Mouse (Mus musculus) olfactory bulb, adult 2 months (tissue): ENCODE data around the gene Dcpp2. TPM values are rescaled to one million over a fixed set of nuclear protein-coding genes. Genes with fewer than 3 reads are reported as not detected.
"Not testable (repeated sequence)": the region's sequence is repeated elsewhere in the genome, so short reads cannot be mapped to it uniquely, and the experiment has no call there.

Experiments used
- H3K27ac ChIP-seq: fragments of 200-500 bp; 2 replicates; pipeline ENCODE4 v1.5.1; 2012; ENCODE audit warnings: low read depth, low read length; ENCODE audit not compliant: insufficient read depth
- H3K4me1 ChIP-seq: fragments of 200-500 bp; 2 replicates; pipeline ENCODE4 v1.6.1; 2012; ENCODE audit warnings: low read length; ENCODE audit not compliant: control insufficient read depth, insufficient read depth
- H3K4me3 ChIP-seq: fragments of 200-500 bp; 2 replicates; pipeline ENCODE4 v1.5.1; 2012; ENCODE audit warnings: mild to moderate bottlenecking, low read depth, low read length, moderate library complexity; ENCODE audit not compliant: insufficient read depth
- CTCF ChIP-seq: fragments of 200-500 bp; IDR thresholded peaks from 2 replicates; pipeline ENCODE4 v1.5.1; 2012; ENCODE audit warnings: low read depth, mild to moderate bottlenecking, low read length, moderate library complexity; ENCODE audit not compliant: insufficient read depth
- POLR2A ChIP-seq: fragments of 200-500 bp; IDR thresholded peaks from 2 replicates; pipeline ENCODE4 v1.6.1; 2012; ENCODE audit warnings: mild to moderate bottlenecking, low read depth, low read length, moderate library complexity; ENCODE audit not compliant: insufficient read depth
- WGBS: fragments of 180-500 bp; shearing (Covaris S2); methylation state at CpG from one replicate; pipeline ENCODE4 v1.1.7; 2018; 5-methylcytosine and 5-hydroxymethylcytosine counted together
- polyA plus RNA-seq: library from polyadenylated mRNA; stranded (reverse); fragments of >200 nt; gene quantifications from 2 replicates; pipeline ENCODE4 v1.2.4, GENCODE M21; 2012; ENCODE audit warnings: low replicate concordance; ENCODE audit not compliant: missing spikeins, insufficient read depth, insufficient read length

Dcpp2 gene
- not detected in 2 replicates for polyA plus RNA-seq

DNA sequence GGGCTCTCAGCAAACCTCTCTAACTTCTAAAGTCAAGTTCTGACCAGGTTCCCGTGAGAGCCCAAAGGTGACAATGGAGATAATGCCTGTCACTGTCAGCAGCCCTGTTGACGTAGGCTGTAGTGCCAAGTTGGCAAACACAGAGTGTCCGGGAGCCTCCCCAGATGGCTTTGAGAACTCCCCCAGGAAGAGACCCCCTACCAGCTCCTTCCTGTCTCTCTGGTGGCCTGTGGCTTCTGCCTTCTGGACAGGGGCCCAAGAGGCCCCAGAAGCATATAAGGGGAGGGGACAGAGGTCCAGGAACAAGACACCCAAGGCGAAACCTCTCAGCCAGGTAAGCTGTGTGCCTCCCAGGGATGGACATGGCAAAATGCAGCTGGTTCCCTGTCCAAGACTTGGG lies at the start of gene Dcpp2, which contains the start of gene Dcpp1:
Gene Dcpp2, plus strand, starts transcription at position 305 of the 400 bp plus-strand sequence.
Gene Dcpp1, plus strand, starts transcription at position 301 of the 400 bp plus-strand sequence.
- 72% methylated on average over 4 of the region's 4 CpGs for WGBS
- H3K4me3 ChIP-seq, H3K27ac ChIP-seq, H3K4me1 ChIP-seq: not testable (repeated sequence)

DNA sequence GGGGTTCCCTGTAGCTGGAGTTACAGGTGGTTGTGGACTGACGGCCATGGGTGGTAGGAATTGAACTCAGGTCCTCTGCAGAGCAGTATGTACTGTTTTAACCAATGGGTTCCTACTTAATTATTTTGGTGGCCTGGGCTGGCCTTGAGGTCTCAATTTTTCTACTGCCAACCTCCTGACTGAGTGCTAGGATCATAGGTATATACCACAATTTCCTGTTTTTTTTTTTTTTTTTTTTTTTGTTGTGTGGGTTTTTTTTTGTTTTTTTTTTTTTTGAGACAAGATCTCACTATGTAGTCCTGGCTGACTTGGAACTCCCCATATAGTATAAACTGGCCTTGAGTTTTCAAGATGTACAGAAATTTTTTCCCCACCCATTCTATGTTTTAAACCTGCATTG lies 49.5 kb upstream of the Dcpp2 start:
- H3K27ac ChIP-seq, result no peak overlapping the region
- TF ChIP-seq POLR2A, result no peak
- TF ChIP-seq CTCF, result no peak
- 97% methylated on average over 1 of the region's 1 CpGs for WGBS
- peaks cover 3% of the 10 kb centered on the region for H3K4me1 ChIP-seq
- no peak overlapping the region for H3K4me3 ChIP-seq

DNA sequence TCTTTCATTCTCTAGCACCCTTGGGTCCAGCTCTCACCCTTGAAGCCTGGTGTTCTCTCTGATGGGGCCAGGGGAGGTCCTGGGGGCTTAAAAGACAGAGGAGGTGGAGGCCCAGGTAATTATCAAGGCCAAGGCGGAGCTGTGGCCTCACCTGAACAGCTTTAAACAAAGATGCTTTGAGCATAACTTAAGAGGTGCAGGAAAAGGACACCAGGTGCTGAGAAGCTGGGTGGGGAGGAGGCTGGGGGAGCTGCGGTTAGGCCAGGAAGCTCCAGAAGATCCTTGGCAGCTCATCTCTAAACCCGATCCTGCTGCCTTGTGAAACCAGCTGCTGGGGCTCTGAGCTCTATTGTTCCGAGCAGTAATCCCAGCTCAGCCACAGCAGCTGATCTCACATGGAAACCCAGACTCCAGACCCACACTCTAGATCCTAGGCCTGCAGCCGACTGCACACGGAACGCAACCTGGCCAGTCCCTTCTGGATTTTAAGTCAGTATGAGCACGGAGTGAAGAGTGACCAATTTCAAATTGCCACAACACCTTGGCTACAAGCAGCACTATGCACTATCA lies 44.6 kb upstream of the Dcpp2 start, which contains the start of gene Prss33:
Gene Prss33, minus strand, starts transcription at position 51 of the 570 bp plus-strand sequence.
- no peaks in the 10 kb centered on the region for H3K4me1 ChIP-seq
- H3K4me3 ChIP-seq, result no peak within 1 kb of the TSS
- no peak within 1 kb of the TSS for H3K27ac ChIP-seq
- 75% methylated on average over 8 of the region's 8 CpGs for WGBS
- TF ChIP-seq POLR2A (no peak), CTCF (no peak)

DNA sequence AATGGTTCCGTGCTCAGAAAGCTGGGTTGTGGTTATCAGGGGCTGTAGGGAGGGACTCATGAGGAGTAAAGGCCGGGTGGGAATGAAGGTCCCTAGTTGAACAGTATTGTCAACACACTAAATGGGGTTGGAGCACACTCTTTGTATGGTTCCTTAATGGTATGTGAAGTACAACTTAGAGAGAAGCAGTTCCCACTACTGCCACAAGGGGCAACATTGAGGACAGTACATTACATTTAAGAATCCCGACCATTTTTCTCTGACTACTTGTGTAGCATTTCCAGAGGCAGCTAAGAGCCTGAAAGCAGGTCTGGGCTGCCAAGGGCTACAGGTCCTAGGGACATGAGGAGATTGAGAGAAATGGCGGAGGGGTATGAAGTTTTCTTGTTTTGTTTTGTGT lies 39.5 kb upstream of the Dcpp2 start:
- TF ChIP-seq POLR2A, result no peak
- Histone ChIP-seq H3K4me3 (no peak overlapping the region), H3K27ac (no peak overlapping the region), H3K4me1 (peaks cover 8% of the 10 kb centered on the region)
- WGBS, result 29% methylated on average over 4 of the region's 4 CpGs

DNA sequence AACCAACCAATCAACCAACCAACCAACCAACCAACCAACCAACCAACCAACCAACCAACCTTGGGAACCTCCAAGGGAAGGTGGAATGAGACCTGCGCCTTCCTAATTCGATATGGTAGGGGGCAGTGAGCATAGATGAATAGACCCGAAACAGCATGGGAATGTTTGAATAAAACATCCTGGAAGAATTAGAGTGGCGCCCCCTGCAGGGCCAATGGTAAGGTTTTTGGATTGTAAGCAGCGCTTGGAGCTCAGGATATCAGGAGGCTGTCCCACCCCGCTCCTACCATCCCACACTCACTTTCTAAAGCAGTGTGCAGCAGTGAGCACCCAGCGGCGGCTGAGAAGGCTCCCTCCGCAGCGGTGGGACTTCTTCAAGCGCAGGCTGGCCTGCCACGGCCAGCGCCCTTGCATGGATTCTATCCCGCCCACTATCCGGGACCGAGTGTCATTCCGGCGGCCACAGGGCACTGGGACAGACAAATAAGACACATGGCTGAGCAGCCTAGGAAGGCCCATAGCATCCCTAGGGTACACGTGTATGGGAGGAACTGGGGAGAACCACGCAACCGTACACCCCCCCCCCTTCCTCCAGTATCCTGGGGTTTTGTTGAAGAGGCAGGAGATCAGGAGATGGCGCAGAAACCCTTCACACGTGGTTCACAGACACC lies 37.4 kb upstream of the Dcpp2 start:
- Histone ChIP-seq H3K4me3 (no peak overlapping the region), H3K4me1 (peaks cover 8% of the 10 kb centered on the region), H3K27ac (no peak overlapping the region)
- TF ChIP-seq CTCF, result no peak
- TF ChIP-seq POLR2A, result no peak
- 51% methylated on average over 23 of the region's 23 CpGs for WGBS

DNA sequence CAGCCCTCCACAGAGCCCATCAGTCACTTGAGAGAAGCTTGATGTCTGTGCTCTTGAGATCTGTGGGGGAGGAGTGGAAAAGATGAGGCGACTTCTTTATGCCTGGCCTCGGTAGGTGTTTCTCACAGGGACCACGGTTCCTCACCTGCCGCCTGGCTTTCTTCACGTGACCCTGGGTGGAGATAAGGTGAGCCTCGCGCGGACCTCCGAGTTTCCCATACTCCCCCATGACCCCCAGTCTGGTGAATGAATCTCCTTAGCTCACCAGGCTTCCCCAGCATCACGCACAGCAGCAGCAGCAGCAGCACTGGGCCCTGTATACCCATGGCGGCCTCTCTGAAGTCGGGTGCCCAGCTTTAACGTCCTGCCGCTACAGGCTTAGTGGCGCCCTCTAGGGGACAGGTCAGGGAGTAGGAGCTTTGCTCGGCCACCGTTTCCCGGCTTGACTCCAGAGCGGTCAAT lies 36.8 kb upstream of the Dcpp2 start, which contains the start of the genes Prss32 and Prss41:
Gene Prss32, plus strand, starts transcription at position 44 of the 462 bp plus-strand sequence.
Gene Prss41, minus strand, starts transcription at position 361 of the 462 bp plus-strand sequence.
- Histone ChIP-seq H3K27ac (no peak within 1 kb of the TSS), H3K4me1 (peaks cover 8% of the 10 kb centered on the region), H3K4me3 (no peak within 1 kb of the TSS)
- WGBS, result 21% methylated on average over 19 of the region's 19 CpGs
- TF ChIP-seq POLR2A, result no peak
- TF ChIP-seq CTCF, result no peak; the same call in 1 of the 2 replicates

DNA sequence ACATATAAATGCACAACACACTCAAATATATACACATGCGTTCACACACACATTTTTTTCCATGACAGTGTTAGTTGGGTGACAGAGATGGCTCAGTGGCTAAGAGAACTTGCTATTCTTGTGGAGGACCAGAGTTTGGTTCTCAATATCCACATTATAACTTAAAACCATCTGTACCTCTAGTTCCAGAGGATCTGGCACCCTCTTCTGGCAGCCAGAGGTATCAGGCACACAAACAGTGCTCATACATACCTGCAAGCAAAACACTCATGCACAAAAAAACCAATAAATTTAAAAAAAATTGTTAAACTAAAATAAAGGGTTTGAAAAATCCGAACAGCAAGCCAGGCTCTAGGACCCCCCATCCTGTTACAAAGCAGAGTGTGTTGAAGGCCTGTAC lies 30.7 kb upstream of the Dcpp2 start:
- no peak overlapping the region for H3K27ac ChIP-seq
- 69% methylated on average over 2 of the region's 2 CpGs for WGBS
- TF ChIP-seq CTCF (no peak), POLR2A (no peak)
- H3K4me1 ChIP-seq, result no peaks in the 10 kb centered on the region
- H3K4me3 ChIP-seq, result no peak overlapping the region

DNA sequence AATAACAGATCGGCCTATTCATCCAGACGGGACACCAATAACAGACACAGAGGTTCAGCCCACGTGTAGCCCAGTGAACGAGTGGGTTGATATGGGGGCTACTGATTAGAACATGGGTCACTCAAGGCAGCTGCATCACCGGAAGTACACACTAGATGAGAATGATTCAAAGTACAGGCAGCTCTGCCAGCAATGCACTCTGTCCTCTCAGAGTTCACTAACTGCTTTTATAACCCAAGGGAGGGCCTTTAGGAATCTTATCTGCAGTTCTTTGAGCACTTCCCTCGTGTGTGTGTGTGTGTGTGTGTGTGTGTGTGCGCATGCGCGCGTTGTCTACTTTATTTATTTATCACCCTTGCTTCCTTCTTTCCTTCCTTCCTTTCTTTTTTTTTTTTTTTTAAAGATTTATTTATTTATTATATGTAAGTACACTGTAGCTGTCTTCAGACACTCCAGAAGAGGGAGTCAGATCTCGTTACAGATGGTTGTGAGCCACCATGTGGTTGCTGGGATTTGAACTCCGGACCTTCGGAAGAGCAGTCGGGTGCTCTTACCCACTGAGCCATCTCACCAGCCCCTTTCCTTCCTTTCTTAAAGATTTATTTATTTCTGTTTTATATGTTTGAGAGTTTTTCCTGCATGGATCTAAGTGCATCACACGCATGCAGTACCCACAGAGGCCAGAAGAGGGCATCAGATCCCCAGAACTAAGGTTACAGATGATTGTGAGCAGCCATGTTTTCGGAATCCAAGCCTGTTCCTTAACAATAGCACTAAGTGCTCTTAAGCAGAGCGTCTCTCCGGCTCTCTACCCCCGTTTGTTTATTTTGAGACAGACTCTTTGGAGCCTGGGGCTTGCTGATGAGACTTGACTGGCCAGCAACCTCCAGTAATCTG lies 29.6 kb upstream of the Dcpp2 start:
- H3K27ac ChIP-seq, result no peak overlapping the region
- TF ChIP-seq CTCF (no peak), POLR2A (no peak)
- 46% methylated on average over 19 of the region's 19 CpGs for WGBS
- no peaks in the 10 kb centered on the region for H3K4me1 ChIP-seq
- H3K4me3 ChIP-seq, result no peak overlapping the region

DNA sequence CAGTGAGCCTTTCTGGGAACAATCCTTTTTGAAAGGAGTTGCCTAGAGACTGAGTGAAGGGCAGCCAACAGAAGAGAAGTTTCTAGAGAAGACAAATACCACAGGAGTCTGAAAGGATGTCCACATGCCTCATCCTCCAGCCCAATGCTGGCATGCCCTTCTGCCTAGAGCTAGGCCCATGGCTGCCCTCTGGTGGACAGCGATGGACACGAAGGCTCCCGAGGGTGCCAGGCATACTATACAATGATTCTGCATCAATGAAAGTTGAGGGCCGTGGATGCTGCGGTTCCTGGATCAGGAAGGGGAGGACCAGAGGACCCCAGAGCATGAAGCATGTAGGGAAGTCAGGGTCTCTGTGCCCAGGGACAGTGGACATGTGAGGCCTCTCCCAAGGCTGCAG lies 27.4 kb upstream of the Dcpp2 start:
- TF ChIP-seq POLR2A, result no peak
- TF ChIP-seq CTCF, result no peak
- 29% methylated on average over 5 of the region's 5 CpGs for WGBS
- Histone ChIP-seq H3K4me3 (no peak overlapping the region), H3K27ac (no peak overlapping the region), H3K4me1 (no peaks in the 10 kb centered on the region)
